Mouse (Mus musculus) T-cell, adult 2 months (primary cell): ENCODE results near the gene Scly.

ENCODE experiments used
- DNase-seq: peaks from one replicate; pipeline ENCODE4 v3.0.0; 2022; ENCODE audit warnings: low spot score

Gene Scly

GRCm38 (mm10) chr1:91297799-91298744, at the start of gene Scly:
TSS of gene Scly (plus strand) at chr1:91298338.
- DNase-seq = peak; percentile 90

GRCm38 (mm10) chr1:91248970-91249369, 49.2 kb upstream of the Scly start:
- DNase-seq = no peak

GRCm38 (mm10) chr1:91249564-91250414, 48.3 kb upstream of the Scly start, which contains the start of gene Ube2f:
TSS of gene Ube2f (plus strand) at chr1:91250304.
- peak; percentile 90 for DNase-seq

GRCm38 (mm10) chr1:91250415-91251147, 47.6 kb upstream of the Scly start:
- DNase-seq = peak; percentile 15

GRCm38 (mm10) chr1:91251148-91251650, 46.9 kb upstream of the Scly start:
- no peak for DNase-seq

- peak; percentile 10 for DNase-seq
Observed at GRCm38 (mm10) chr1:91251927-91252326, 46.2 kb upstream of the Scly start.

- DNase-seq = no peak
Observed at GRCm38 (mm10) chr1:91257918-91258317, 40.2 kb upstream of the Scly start.

- DNase-seq = no peak
Observed at GRCm38 (mm10) chr1:91259794-91260193, 38.3 kb upstream of the Scly start.

GRCm38 (mm10) chr1:91262508-91262907, 35.6 kb upstream of the Scly start:
- DNase-seq = no peak

- DNase-seq = no peak
Observed at GRCm38 (mm10) chr1:91272260-91272659, 25.9 kb upstream of the Scly start.

- DNase-seq = no peak
Observed at GRCm38 (mm10) chr1:91276581-91276980, 21.6 kb upstream of the Scly start.

- DNase-seq = no peak
Observed at GRCm38 (mm10) chr1:91277480-91277879, 20.7 kb upstream of the Scly start.

- no peak for DNase-seq
Observed at GRCm38 (mm10) chr1:91278410-91279119, 19.6 kb upstream of the Scly start.

- no peak for DNase-seq
Observed at GRCm38 (mm10) chr1:91279126-91279525, 19.0 kb upstream of the Scly start.

GRCm38 (mm10) chr1:91282582-91282981, 15.6 kb upstream of the Scly start:
- no peak for DNase-seq

GRCm38 (mm10) chr1:91289375-91289774, 8.8 kb upstream of the Scly start:
- DNase-seq = no peak

GRCm38 (mm10) chr1:91292101-91292825, 5.9 kb upstream of the Scly start:
- DNase-seq = no peak

- DNase-seq = no peak
Observed at GRCm38 (mm10) chr1:91295544-91295943, 2.6 kb upstream of the Scly start.

- no peak for DNase-seq
Observed at GRCm38 (mm10) chr1:91299026-91299706, 1.0 kb downstream of the Scly start.
